Mouse (Mus musculus) natural killer cell, adult 2 months (primary cell): ENCODE measurements at regions not wholly inside any gene's neighbourhood (a gene's known extent, or its start where the extent isn't known, plus 50 kb on each side); places are given as distances from the start of the nearest gene placed in this dataset.

Experiments
- DNase-seq, 2 experiments: peaks; one replicate each; pipeline ENCODE4 v3.0.0; 2022; ENCODE audit warnings: low spot score in 2 of 2

GRCm38 (mm10) chr13:37468304-37469178 lies 123.5 kb downstream of the Ly86 start:
- DNase-seq = no peak

- no peak for DNase-seq
Measured at GRCm38 (mm10) chr13:37470230-37470907, 125.4 kb downstream of the Ly86 start.

- DNase-seq = no peak
Measured at GRCm38 (mm10) chr13:37473359-37473758, 128.4 kb downstream of the Ly86 start.

GRCm38 (mm10) chr13:37475804-37476203 lies 130.8 kb downstream of the Ly86 start:
- no peak for DNase-seq

- DNase-seq = no peak
Measured at GRCm38 (mm10) chr13:37476256-37477053, 131.4 kb downstream of the Ly86 start.

- no peak for DNase-seq
Measured at GRCm38 (mm10) chr13:37477342-37477741, 132.3 kb downstream of the Ly86 start.

- no peak for DNase-seq
Measured at GRCm38 (mm10) chr13:37477749-37478548, 132.9 kb downstream of the Ly86 start.

- DNase-seq = no peak
Measured at GRCm38 (mm10) chr13:37479182-37479691, 134.2 kb downstream of the Ly86 start.

GRCm38 (mm10) chr13:37481514-37481913 lies 136.5 kb downstream of the Ly86 start:
- no peak for DNase-seq

- DNase-seq = no peak
Measured at GRCm38 (mm10) chr13:37482038-37482437, 137.0 kb downstream of the Ly86 start.

- DNase-seq = no peak
Measured at GRCm38 (mm10) chr13:37482589-37482988, 137.6 kb downstream of the Ly86 start.

GRCm38 (mm10) chr13:37483010-37483855 lies 138.2 kb downstream of the Ly86 start:
- DNase-seq = no peak

- no peak for DNase-seq
Measured at GRCm38 (mm10) chr13:37484631-37485030, 139.6 kb downstream of the Ly86 start.

- no peak for DNase-seq
Measured at GRCm38 (mm10) chr13:37492115-37493001, 147.3 kb downstream of the Ly86 start.

- no peak for DNase-seq
Measured at GRCm38 (mm10) chr13:37493331-37493730, 148.3 kb downstream of the Ly86 start.

GRCm38 (mm10) chr13:37495272-37495932 lies 150.4 kb downstream of the Ly86 start:
- DNase-seq = no peak

- no peak for DNase-seq
Measured at GRCm38 (mm10) chr13:37497986-37498385, 153.0 kb downstream of the Ly86 start.

GRCm38 (mm10) chr13:37500668-37501286 lies 155.8 kb downstream of the Ly86 start:
- DNase-seq = no peak
